Mouse (Mus musculus) liver, postnatal 0 days (tissue): Measurements from ENCODE around the gene Cenpq. TPM values are rescaled to one million over a fixed set of nuclear protein-coding genes. Genes with fewer than 3 reads are reported as not detected.

Experiments used
- ATAC-seq: fragments of 200-750 bp; cut with Nextera tagmentation; 2 replicates; pipeline ENCODE4 v1.8.0; 2017; ENCODE audit warnings: mild to moderate bottlenecking, moderate library complexity
- DNase-seq: peaks from one replicate; pipeline ENCODE4 v3.0.0-alpha.2; 2016
- H3K27ac ChIP-seq: fragments of 300-500 bp; sonication (generic); 2 replicates; pipeline ENCODE4 v1.5.1; 2014; ENCODE audit warnings: antibody characterized with exemption, moderate library complexity, mild to moderate bottlenecking, low read depth
- H3K27me3 ChIP-seq: fragments of 300-500 bp; sonication (generic); 2 replicates; pipeline ENCODE4 v1.6.1; 2014; ENCODE audit warnings: low read length, control low read depth, mixed read lengths; ENCODE audit not compliant: insufficient read depth
- H3K36me3 ChIP-seq: fragments of 300-500 bp; sonication (generic); replicated peaks from 2 replicates; pipeline ENCODE4 v1.6.1; 2014; ENCODE audit warnings: mild to moderate bottlenecking, control low read depth, low read length, moderate library complexity, mixed read lengths; ENCODE audit not compliant: insufficient read depth
- H3K4me1 ChIP-seq: fragments of 300-500 bp; sonication (generic); 2 replicates; pipeline ENCODE4 v1.6.1; 2014; ENCODE audit warnings: antibody characterized with exemption, mild to moderate bottlenecking, control low read depth; ENCODE audit not compliant: insufficient read depth
- H3K4me2 ChIP-seq: fragments of 300-500 bp; sonication (generic); 2 replicates; pipeline ENCODE4 v1.6.1; 2014; ENCODE audit warnings: low read depth, mild to moderate bottlenecking, low read length, moderate library complexity, mixed read lengths
- H3K4me3 ChIP-seq: fragments of 300-500 bp; sonication (generic); 2 replicates; pipeline ENCODE4 v1.5.1; 2014; ENCODE audit warnings: low read depth, low read length
- H3K9ac ChIP-seq: fragments of 300-500 bp; sonication (generic); replicated peaks from 2 replicates; pipeline ENCODE4 v1.6.1; 2014; ENCODE audit warnings: mild to moderate bottlenecking, moderate library complexity
- H3K9me3 ChIP-seq: fragments of 300-500 bp; sonication (generic); 2 replicates; pipeline ENCODE4 v1.6.1; 2016; ENCODE audit warnings: mild to moderate bottlenecking, control low read depth, low read length, mixed read lengths
- CTCF ChIP-seq: sonication (generic); IDR thresholded peaks from 2 replicates; pipeline ENCODE4 v1.5.1; 2016; ENCODE audit warnings: antibody characterized with exemption, low read depth
- EP300 ChIP-seq: IDR thresholded peaks from 2 replicates; pipeline ENCODE4 v1.6.1; 2016; ENCODE audit warnings: antibody characterized with exemption, low read depth, mild to moderate bottlenecking
- WGBS: fragments of 180-500 bp; shearing (Covaris S2); extraction: QIAGEN DNeasy Blood & Tissue Kit; methylation state at CpG from one replicate; pipeline ENCODE4 v1.1.7; 2014; ENCODE audit not compliant: insufficient replicate concordance; 5-methylcytosine and 5-hydroxymethylcytosine counted together
- polyA plus RNA-seq: library from polyadenylated mRNA; unstranded; fragments of >200 nt; fragmentation: Nextera tagmentation; extraction: Ambion mirVana; gene quantifications from 2 replicates; pipeline ENCODE4 v1.2.1, GENCODE M21; 2015

Cenpq gene
- 11.7 and 12.4 TPM in 2 replicates for polyA plus RNA-seq

- Histone ChIP-seq H3K4me3 (peak within 1 kb of the TSS; percentile 71), H3K27ac (peak within 1 kb of the TSS; percentile 93), H3K4me1 (peaks cover 3% of the 10 kb centered on the region; the same call in 1 of the 2 replicates), H3K27me3 (no peaks in the 10 kb centered on the region), H3K4me2 (peak within 1 kb of the TSS; percentile 80), H3K9ac (peak within 1 kb of the TSS; percentile 64), H3K36me3 (peaks cover 22% of the 10 kb centered on the region), H3K9me3 (no peaks in the 10 kb centered on the region)
- DNase-seq (peak; percentile 98), ATAC-seq (peak; percentile 96)
- WGBS, result under 1% methylated on average over 50 of the region's 50 CpGs
- TF ChIP-seq CTCF, result no peak
- TF ChIP-seq EP300, result peak; percentile 95
Measured at GRCm38 (mm10) chr17:40934420-40935231, at the start of gene Cenpq, which contains the start of gene Mut. Gene Cenpq (minus strand): TSS chr17:40935047. Gene Mut (plus strand): TSS chr17:40934685.

- Histone ChIP-seq H3K36me3 (no peaks in the 10 kb centered on the region), H3K27ac (no peak overlapping the region), H3K4me2 (no peak overlapping the region), H3K9ac (no peak overlapping the region), H3K9me3 (no peaks in the 10 kb centered on the region), H3K4me3 (no peak overlapping the region), H3K4me1 (no peaks in the 10 kb centered on the region), H3K27me3 (no peaks in the 10 kb centered on the region)
- no peak for TF ChIP-seq EP300
- TF ChIP-seq CTCF, result peak; percentile 20; the same call in 1 of the 2 replicates
- ATAC-seq, result no peak
- DNase-seq, result no peak
- WGBS, result 72% methylated on average over 11 of the region's 11 CpGs
Measured at GRCm38 (mm10) chr17:40977914-40978313, 43.1 kb upstream of the Cenpq start.

GRCm38 (mm10) chr17:40948518-40948917 is 13.7 kb upstream of the Cenpq start:
- TF ChIP-seq EP300 (peak; percentile 39; the same call in 1 of the 2 replicates), CTCF (no peak)
- WGBS, result 69% methylated on average over 3 of the region's 3 CpGs
- no peaks in the 10 kb centered on the region for H3K4me1 ChIP-seq
- no peaks in the 10 kb centered on the region for H3K27me3 ChIP-seq
- no peak overlapping the region for H3K9ac ChIP-seq
- no peaks in the 10 kb centered on the region for H3K9me3 ChIP-seq
- H3K4me3 ChIP-seq, result no peak overlapping the region
- no peak overlapping the region for H3K27ac ChIP-seq
- no peak overlapping the region for H3K4me2 ChIP-seq
- ATAC-seq, result peak; percentile 75
- no peak for DNase-seq
- H3K36me3 ChIP-seq, result peaks cover 34% of the 10 kb centered on the region

GRCm38 (mm10) chr17:40933985-40934384 is 862 bp downstream of the Cenpq start:
- Histone ChIP-seq H3K27me3 (no peaks in the 10 kb centered on the region), H3K27ac (peak overlapping the region; percentile 67)

GRCm38 (mm10) chr17:40915499-40915898 is 19.3 kb downstream of the Cenpq start:
- H3K27ac ChIP-seq, result no peak overlapping the region
- ATAC-seq (no peak), DNase-seq (no peak)
- TF ChIP-seq CTCF (no peak), EP300 (no peak)
- no peaks in the 10 kb centered on the region for H3K4me1 ChIP-seq
- H3K4me2 ChIP-seq, result no peak overlapping the region
- H3K9ac ChIP-seq, result no peak overlapping the region
- 75% methylated on average over 1 of the region's 2 CpGs for WGBS
- H3K36me3 ChIP-seq, result no peaks in the 10 kb centered on the region
- no peaks in the 10 kb centered on the region for H3K27me3 ChIP-seq
- no peaks in the 10 kb centered on the region for H3K9me3 ChIP-seq
- no peak overlapping the region for H3K4me3 ChIP-seq

More at GRCm38 (mm10) chr17:40933985-40934384, 862 bp downstream of the Cenpq start:
- Histone ChIP-seq H3K4me2 (peak overlapping the region; percentile 80), H3K4me3 (peak overlapping the region; percentile 71), H3K4me1 (peaks cover 3% of the 10 kb centered on the region; the same call in 1 of the 2 replicates), H3K9ac (peak overlapping the region; percentile 64), H3K36me3 (peaks cover 25% of the 10 kb centered on the region), H3K9me3 (no peaks in the 10 kb centered on the region)
- 2% methylated on average over 14 of the region's 14 CpGs for WGBS
- no peak for TF ChIP-seq EP300
- TF ChIP-seq CTCF, result no peak
- ATAC-seq, result peak; percentile 19
- no peak for DNase-seq

DNA sequence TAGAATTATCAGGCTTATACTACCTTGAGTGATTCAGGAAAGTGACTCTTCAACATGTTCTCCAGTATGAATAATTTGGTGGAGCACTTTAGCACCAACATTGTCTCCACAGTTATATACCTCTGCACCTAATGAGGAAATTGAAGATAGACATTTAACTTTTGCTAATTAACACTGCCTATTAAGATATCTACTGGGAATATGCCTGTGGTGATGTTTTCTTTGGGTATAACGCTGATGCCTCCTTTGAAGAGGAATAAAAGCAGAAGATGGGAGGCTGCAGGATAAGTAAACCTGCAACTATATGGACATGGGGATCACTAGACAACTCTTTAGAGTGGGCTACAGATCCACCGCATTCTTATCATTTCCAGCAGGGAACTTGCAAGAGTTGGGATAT is 20.6 kb downstream of the Cenpq start, which contains the start of gene Glyatl3:
Gene Glyatl3, minus strand, starts transcription at position 101 of the 400 bp plus-strand sequence.
- H3K9ac ChIP-seq, result no peak within 1 kb of the TSS
- H3K27me3 ChIP-seq, result no peaks in the 10 kb centered on the region
- no peak for ATAC-seq
- no peak for DNase-seq
- H3K4me1 ChIP-seq, result no peaks in the 10 kb centered on the region
- H3K9me3 ChIP-seq, result no peaks in the 10 kb centered on the region
- H3K4me2 ChIP-seq, result no peak within 1 kb of the TSS
- H3K27ac ChIP-seq, result no peak within 1 kb of the TSS
- no peak within 1 kb of the TSS for H3K4me3 ChIP-seq
- no peak for TF ChIP-seq CTCF
- no peak for TF ChIP-seq EP300
- 90% methylated on average over 2 of the region's 2 CpGs for WGBS
- no peaks in the 10 kb centered on the region for H3K36me3 ChIP-seq
